ENCODE assay signal across 8 mouse cellular contexts in the genomic region with DNA sequence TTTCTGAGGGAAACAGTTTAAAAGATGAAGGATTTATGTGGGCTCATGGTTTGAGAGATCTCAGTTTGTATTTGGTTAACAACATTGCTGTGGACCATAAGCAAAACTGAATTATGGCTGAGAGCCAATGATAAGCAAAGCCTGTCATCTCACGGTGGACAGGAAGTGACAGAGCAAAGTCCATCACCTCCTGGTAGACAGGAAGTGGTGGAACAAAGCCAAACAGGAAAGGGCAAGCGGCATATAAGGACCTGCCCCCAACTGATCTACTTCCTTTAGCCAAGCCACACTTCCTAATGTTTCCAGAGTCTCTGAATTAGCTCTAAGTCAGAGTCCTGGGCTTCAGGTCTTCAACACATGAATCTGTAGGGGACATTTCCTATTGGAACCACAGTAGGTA. TPM values are rescaled to one million over a fixed set of nuclear protein-coding genes. Genes with fewer than 3 reads are reported as not detected.
DNase-seq lines count a peak whose midpoint lies in the region; ATAC-seq and TF ChIP-seq lines count a peak whose summit lies in the region.
"Had no signal": no experiment of that assay in that cellular context is flagged by ENCODE, and none has a peak within 500 bp of the region (broad histone marks: within the 10 kb centered on the region; RNA-seq: fewer than 3 reads in every experiment).

No protein-coding gene starts in this region.

- TF ChIP-seq CTCF in bone marrow macrophage, adult 2 months (IDR thresholded peaks at IDR 0.05; ENCODE audit: low read depth, low read length): no peak
- no peak for TF ChIP-seq CTCF in left cerebral cortex, adult 2 months (IDR thresholded peaks at IDR 0.05)

- peak; percentile 53 to 79 for DNase-seq in kidney, postnatal 36 days
- no peak for DNase-seq in midbrain, embryonic 14.5 days
- no peak for DNase-seq in gastrocnemius, postnatal 14 days
- no peak for DNase-seq in left cerebral cortex, adult 2 months (ENCODE audit: extremely low spot score in 1 of 2, low spot score in 2 of 2)
- DNase-seq: cerebellum, postnatal 36 days had no signal

- H3K4me2 ChIP-seq in heart, embryonic 13.5 days: no peak overlapping the region
- no peak overlapping the region for H3K4me2 ChIP-seq in midbrain, embryonic 14.5 days (ENCODE audit: low read length)

- WGBS in heart, embryonic 13.5 days: 46% methylated on average over 2 of the region's 2 CpGs
- WGBS in macrophage (ENCODE audit: missing documents): 14% methylated on average over 2 of the region's 2 CpGs
- 88% methylated on average over 2 of the region's 2 CpGs for WGBS in midbrain, embryonic 14.5 days

- H3K4me3 ChIP-seq in bone marrow macrophage, adult 2 months (ENCODE audit: insufficient read depth, low read length): no peak overlapping the region
- H3K4me3 ChIP-seq in heart, embryonic 13.5 days: no peak overlapping the region
- H3K4me3 ChIP-seq in macrophage (ENCODE audit: inconsistent target): no peak overlapping the region
- no peak overlapping the region for H3K4me3 ChIP-seq in midbrain, embryonic 14.5 days (replicated peaks; ENCODE audit: low read depth, low read length)
- no peak overlapping the region for H3K4me3 ChIP-seq in left cerebral cortex, adult 2 months

- no peaks in the 10 kb centered on the region for H3K9me3 ChIP-seq in heart, embryonic 13.5 days
- H3K9me3 ChIP-seq in midbrain, embryonic 14.5 days (ENCODE audit: control insufficient read depth, low read length): no peaks in the 10 kb centered on the region

- H3K4me1 ChIP-seq in bone marrow macrophage, adult 2 months (ENCODE audit: control insufficient read depth, insufficient read depth, low read length): peaks cover 42% of the 10 kb centered on the region
- peaks cover 62% of the 10 kb centered on the region for H3K4me1 ChIP-seq in heart, embryonic 13.5 days
- no peaks in the 10 kb centered on the region for H3K4me1 ChIP-seq in midbrain, embryonic 14.5 days (ENCODE audit: control insufficient read depth, insufficient read depth, low read length)

- intact Hi-C loops in gastrocnemius, postnatal 14 days (cut with DNase I; ENCODE audit: low total_unique reads): no loop called here
- intact Hi-C loops in left cerebral cortex, adult 2 months (cut with DNase I): no loop called here

- no peaks in the 10 kb centered on the region for H3K79me2 ChIP-seq in macrophage (ENCODE audit: inconsistent target)

- H3K36me3 ChIP-seq in heart, embryonic 13.5 days: peaks cover 16% of the 10 kb centered on the region
- H3K36me3 ChIP-seq in macrophage (ENCODE audit: inconsistent target): peaks cover 6% of the 10 kb centered on the region; the same call in 1 of the 2 replicates
- no peaks in the 10 kb centered on the region for H3K36me3 ChIP-seq in midbrain, embryonic 14.5 days (ENCODE audit: control insufficient read depth, insufficient read depth, low read length)

- H3K27ac ChIP-seq in bone marrow macrophage, adult 2 months (ENCODE audit: insufficient read depth, low read depth, low read length): peak overlapping the region; percentile 50
- H3K27ac ChIP-seq in heart, embryonic 13.5 days (replicated peaks): peak overlapping the region; percentile 79
- H3K27ac ChIP-seq in macrophage: peak overlapping the region; percentile 15
- no peak overlapping the region for H3K27ac ChIP-seq in midbrain, embryonic 14.5 days (replicated peaks; ENCODE audit: low read depth, low read length)
- H3K27ac ChIP-seq in left cerebral cortex, adult 2 months: no peak overlapping the region

- no peak for TF ChIP-seq POLR2A in bone marrow macrophage, adult 2 months (IDR thresholded peaks at IDR 0.05; ENCODE audit: borderline replicate concordance, low read depth, low read length)

- no peak overlapping the region for H3K9ac ChIP-seq in heart, embryonic 13.5 days
- no peak overlapping the region for H3K9ac ChIP-seq in midbrain, embryonic 14.5 days (replicated peaks; ENCODE audit: low read length)

- H3K27me3 ChIP-seq in heart, embryonic 13.5 days (replicated peaks): no peaks in the 10 kb centered on the region
- H3K27me3 ChIP-seq in midbrain, embryonic 14.5 days (ENCODE audit: control insufficient read depth, insufficient read depth, low read length): no peaks in the 10 kb centered on the region

- ATAC-seq in heart, embryonic 13.5 days (ENCODE audit: extremely low read depth, insufficient number of reproducible peaks, low FRiP score, low TSS enrichment): no peak
- no peak for ATAC-seq in midbrain, embryonic 14.5 days (ENCODE audit: low FRiP score, low TSS enrichment)

RNA-seq across cellular contexts. Expression of a gene that starts 37.1 kb away (rescaled TPM):
- polyA plus RNA-seq in bone marrow macrophage, adult 2 months (2012; ENCODE audit: insufficient read depth, insufficient read length, missing spikeins): 31.8 and 39.5 TPM in 2 replicates
- 8.0 and 10.2 TPM in 2 replicates for polyA plus RNA-seq in heart, embryonic 13.5 days (2015; fragmentation: Nextera tagmentation; extraction: Ambion mirVana)
- 100 to 1,000 TPM in 3 of 26 experiments, 10 to 100 TPM in 23; 34.4 to 231 (median 61.8) TPM for total RNA-seq in macrophage (2018; cell fraction: chromatin; rRNA removed)
- 10 to 100 TPM; 12.5 to 32.2 (median 22.3) TPM for total RNA-seq in macrophage (2018; cell fraction: cytosol; rRNA removed)
- total RNA-seq in macrophage (2018; cell fraction: nucleus; rRNA removed): 100 to 1,000 TPM in 1 of 26 experiments, 10 to 100 TPM in 25; 21.9 to 150 (median 35.1) TPM
- 10.7 to 30.3 TPM (median 26.2 TPM) in 3 replicates for polyA plus RNA-seq in macrophage (2018)
- polyA plus RNA-seq in midbrain, embryonic 14.5 days (2014; fragmentation: Nextera tagmentation; extraction: Ambion mirVana): 1.4 and 3.5 TPM in 2 replicates
- 10 to 100 TPM; 11.0 to 13.0 TPM for total RNA-seq in gastrocnemius, postnatal 14 days (2021)
- total RNA-seq in left cerebral cortex, adult 2 months (2021): 1 to 10 TPM; 3.8 to 5.9 TPM

Comparison
In these comparisons a context has a peak if more than half of its experiments do, and no peak if none do; other contexts are left out.
1. H3K27ac ChIP-seq: peak in bone marrow macrophage, adult 2 months (single experiment), heart, embryonic 13.5 days (single experiment) and macrophage (single experiment); none in midbrain, embryonic 14.5 days (single experiment) and left cerebral cortex, adult 2 months (single experiment).
2. DNase-seq: peak in kidney, postnatal 36 days (2 of 2); none in midbrain, embryonic 14.5 days (single experiment), gastrocnemius, postnatal 14 days (single experiment) and left cerebral cortex, adult 2 months (0 of 2).